Mouse (Mus musculus) spleen, adult 2 months (tissue): ENCODE measurements around the gene Dgat2.

Source experiments
- CTCF ChIP-seq: fragments of 200-500 bp; IDR thresholded peaks from 2 replicates; pipeline ENCODE4 v1.5.1; 2011; ENCODE audit warnings: mild to moderate bottlenecking, inconsistent platforms; ENCODE audit not compliant: insufficient read depth, insufficient read length, insufficient replicate concordance; ENCODE audit errors: extremely low read depth
- POLR2A ChIP-seq: fragments of 200-500 bp; IDR thresholded peaks from 2 replicates; pipeline ENCODE4 v1.6.1; 2011; ENCODE audit warnings: low read depth, low read length, inconsistent platforms

GRCm38 (mm10) chr7:99132597-99132996 lies 49.9 kb downstream of the Dgat2 start:
- no peak for TF ChIP-seq CTCF
- no peak for TF ChIP-seq POLR2A
